Mouse (Mus musculus) midbrain, embryonic 11.5 days (tissue): Measurements from ENCODE around the gene Cep350. TPM values are rescaled to one million over a fixed set of nuclear protein-coding genes. Genes with fewer than 3 reads are reported as not detected.

ENCODE experiments used
- ATAC-seq: fragments of 200-750 bp; cut with Nextera tagmentation; 2 replicates; pipeline ENCODE4 v1.8.0; 2017; ENCODE audit warnings: moderate TSS enrichment, moderate library complexity; ENCODE audit not compliant: low FRiP score
- DNase-seq: peaks from one replicate; pipeline ENCODE4 v3.0.0; 2015; ENCODE audit warnings: low spot score; ENCODE audit errors: missing footprints
- H3K27ac ChIP-seq: fragments of 300-500 bp; sonication (generic); 2 replicates; pipeline ENCODE4 v1.5.1; 2014; ENCODE audit warnings: low read depth, low read length
- H3K27me3 ChIP-seq: fragments of 300-500 bp; sonication (generic); 2 replicates; pipeline ENCODE4 v1.6.1; 2014; ENCODE audit warnings: mild to moderate bottlenecking, low read length, moderate library complexity, mixed read lengths; ENCODE audit not compliant: control insufficient read depth, insufficient read depth
- H3K36me3 ChIP-seq: fragments of 300-500 bp; sonication (generic); 2 replicates; pipeline ENCODE4 v1.6.1; 2014; ENCODE audit warnings: mild to moderate bottlenecking, low read length, moderate library complexity, mixed read lengths; ENCODE audit not compliant: control insufficient read depth, insufficient read depth
- H3K4me1 ChIP-seq: fragments of 300-500 bp; sonication (generic); 2 replicates; pipeline ENCODE4 v1.6.1; 2014; ENCODE audit warnings: low read length; ENCODE audit not compliant: control insufficient read depth, insufficient read depth
- H3K4me2 ChIP-seq: fragments of 300-500 bp; sonication (generic); 2 replicates; pipeline ENCODE4 v1.6.1; 2014; ENCODE audit warnings: mild to moderate bottlenecking, moderate library complexity
- H3K4me3 ChIP-seq: fragments of 300-500 bp; sonication (generic); 2 replicates; pipeline ENCODE4 v1.5.1; 2014; ENCODE audit warnings: low read depth, low read length
- H3K9ac ChIP-seq: fragments of 300-500 bp; sonication (generic); 2 replicates; pipeline ENCODE4 v1.6.1; 2014; ENCODE audit warnings: low read length
- H3K9me3 ChIP-seq: fragments of 300-500 bp; sonication (generic); 2 replicates; pipeline ENCODE4 v1.6.1; 2016; ENCODE audit warnings: low read length; ENCODE audit not compliant: control insufficient read depth
- WGBS: fragments of 180-500 bp; shearing (Covaris S2); extraction: QIAGEN DNeasy Blood & Tissue Kit; methylation state at CpG from one replicate; pipeline ENCODE4 v1.1.7; 2014; 5-methylcytosine and 5-hydroxymethylcytosine counted together
- polyA plus RNA-seq: library from polyadenylated mRNA; unstranded; fragments of >200 nt; fragmentation: Nextera tagmentation; extraction: Ambion mirVana; gene quantifications from 2 replicates; pipeline ENCODE4 v1.2.1, GENCODE M21; 2014

The Cep350 gene
- polyA plus RNA-seq, 1 experiment from 2014 or later = 6.9 TPM

- no peaks in the 10 kb centered on the region for H3K27me3 ChIP-seq
- no peak overlapping the region for H3K9ac ChIP-seq
- H3K9me3 ChIP-seq = no peaks in the 10 kb centered on the region
- H3K36me3 ChIP-seq = no peaks in the 10 kb centered on the region
- no peak overlapping the region for H3K4me3 ChIP-seq
- ATAC-seq (no peak), DNase-seq (no peak)
- H3K4me2 ChIP-seq = no peak overlapping the region
- no peaks in the 10 kb centered on the region; the same call in 1 of the 2 replicates for H3K4me1 ChIP-seq
- WGBS = 86% methylated on average over 11 of the region's 11 CpGs
- no peak overlapping the region for H3K27ac ChIP-seq
Observed at GRCm38 (mm10) chr1:155990391-155990790, 17.3 kb upstream of the Cep350 start.

- H3K36me3 ChIP-seq = no peaks in the 10 kb centered on the region
- no peak overlapping the region for H3K4me3 ChIP-seq
- H3K9ac ChIP-seq = no peak overlapping the region
- H3K4me1 ChIP-seq = no peaks in the 10 kb centered on the region; the same call in 1 of the 2 replicates
- WGBS = 1% methylated on average over 2 of the region's 2 CpGs
- ATAC-seq = no peak
- no peaks in the 10 kb centered on the region for H3K9me3 ChIP-seq
- DNase-seq = no peak
- no peaks in the 10 kb centered on the region for H3K27me3 ChIP-seq
- no peak overlapping the region for H3K4me2 ChIP-seq
- no peak overlapping the region for H3K27ac ChIP-seq
Observed at GRCm38 (mm10) chr1:155989387-155989786, 16.3 kb upstream of the Cep350 start.

- H3K27ac ChIP-seq = no peak overlapping the region
- no peaks in the 10 kb centered on the region for H3K36me3 ChIP-seq
- H3K4me3 ChIP-seq = no peak overlapping the region
- no peak overlapping the region for H3K9ac ChIP-seq
- no peaks in the 10 kb centered on the region for H3K27me3 ChIP-seq
- 76% methylated on average over 2 of the region's 2 CpGs for WGBS
- ATAC-seq = no peak
- H3K4me1 ChIP-seq = no peaks in the 10 kb centered on the region; the same call in 1 of the 2 replicates
- no peak for DNase-seq
- no peaks in the 10 kb centered on the region for H3K9me3 ChIP-seq
- no peak overlapping the region for H3K4me2 ChIP-seq
Observed at GRCm38 (mm10) chr1:155987625-155988024, 14.6 kb upstream of the Cep350 start.

GRCm38 (mm10) chr1:155974931-155975330, 1.9 kb upstream of the Cep350 start:
- ATAC-seq (no peak), DNase-seq (no peak)
- 66% methylated on average over 2 of the region's 2 CpGs for WGBS
- H3K27ac ChIP-seq = no peak overlapping the region
- no peak overlapping the region for H3K4me3 ChIP-seq
- no peaks in the 10 kb centered on the region for H3K36me3 ChIP-seq
- peaks cover 15% of the 10 kb centered on the region for H3K4me1 ChIP-seq
- no peak overlapping the region for H3K9ac ChIP-seq
- no peaks in the 10 kb centered on the region for H3K9me3 ChIP-seq
- H3K4me2 ChIP-seq = no peak overlapping the region
- no peaks in the 10 kb centered on the region for H3K27me3 ChIP-seq

GRCm38 (mm10) chr1:155973719-155974379, 794 bp upstream of the Cep350 start:
- ATAC-seq (peak; percentile 12; the same call in 1 of the 2 replicates), DNase-seq (no peak)
- no peaks in the 10 kb centered on the region for H3K27me3 ChIP-seq
- H3K4me2 ChIP-seq = peak overlapping the region; percentile 56
- peak overlapping the region; percentile 78 for H3K27ac ChIP-seq
- H3K9me3 ChIP-seq = no peaks in the 10 kb centered on the region
- 7% methylated on average over 19 of the region's 19 CpGs for WGBS
- no peaks in the 10 kb centered on the region for H3K36me3 ChIP-seq
- peak overlapping the region; percentile 96 for H3K4me3 ChIP-seq
- H3K4me1 ChIP-seq = peaks cover 15% of the 10 kb centered on the region
- peak overlapping the region; percentile 76 for H3K9ac ChIP-seq

- WGBS = 2% methylated on average over 49 of the region's 51 CpGs
Observed at GRCm38 (mm10) chr1:155972146-155973067, 648 bp downstream of the Cep350 start.

GRCm38 (mm10) chr1:155949170-155949569, 23.9 kb downstream of the Cep350 start:
- Histone ChIP-seq H3K27ac (no peak overlapping the region), H3K4me1 (no peaks in the 10 kb centered on the region), H3K27me3 (no peaks in the 10 kb centered on the region), H3K9ac (no peak overlapping the region), H3K9me3 (no peaks in the 10 kb centered on the region), H3K4me2 (no peak overlapping the region), H3K4me3 (no peak overlapping the region), H3K36me3 (peaks cover 9% of the 10 kb centered on the region)
- ATAC-seq = no peak
- 97% methylated on average over 2 of the region's 2 CpGs for WGBS
- DNase-seq = no peak

More at GRCm38 (mm10) chr1:155972146-155973067, 648 bp downstream of the Cep350 start:
- peak overlapping the region; percentile 96 for H3K4me3 ChIP-seq
- H3K36me3 ChIP-seq = no peaks in the 10 kb centered on the region
- no peaks in the 10 kb centered on the region for H3K27me3 ChIP-seq
- peaks cover 15% of the 10 kb centered on the region for H3K4me1 ChIP-seq
- H3K9me3 ChIP-seq = no peaks in the 10 kb centered on the region
- H3K27ac ChIP-seq = peak overlapping the region; percentile 87
- ATAC-seq (peak; percentile 78), DNase-seq (no peak)
- peak overlapping the region; percentile 99 for H3K9ac ChIP-seq
- peak overlapping the region; percentile 81 for H3K4me2 ChIP-seq

- ATAC-seq (no peak), DNase-seq (no peak)
- no peaks in the 10 kb centered on the region for H3K9me3 ChIP-seq
- H3K27me3 ChIP-seq = no peaks in the 10 kb centered on the region
- no peak overlapping the region for H3K27ac ChIP-seq
- 92% methylated on average over 2 of the region's 2 CpGs for WGBS
- no peak overlapping the region for H3K9ac ChIP-seq
- H3K4me1 ChIP-seq = no peaks in the 10 kb centered on the region
- no peak overlapping the region for H3K4me2 ChIP-seq
- no peak overlapping the region for H3K4me3 ChIP-seq
- no peaks in the 10 kb centered on the region; the same call in 1 of the 2 replicates for H3K36me3 ChIP-seq
Observed at GRCm38 (mm10) chr1:155944361-155944760, 28.7 kb downstream of the Cep350 start.

- 97% methylated on average over 2 of the region's 2 CpGs for WGBS
- H3K4me1 ChIP-seq = no peaks in the 10 kb centered on the region
- H3K4me3 ChIP-seq = no peak overlapping the region
- H3K27me3 ChIP-seq = no peaks in the 10 kb centered on the region
- no peaks in the 10 kb centered on the region for H3K9me3 ChIP-seq
- ATAC-seq (no peak), DNase-seq (no peak)
- H3K27ac ChIP-seq = no peak overlapping the region
- no peak overlapping the region for H3K4me2 ChIP-seq
- H3K9ac ChIP-seq = no peak overlapping the region
- H3K36me3 ChIP-seq = peaks cover 7% of the 10 kb centered on the region
Observed at GRCm38 (mm10) chr1:155937416-155937815, 35.6 kb downstream of the Cep350 start.
